Mouse (Mus musculus): Measurements from ENCODE around the gene Slc30a5.

DNA sequence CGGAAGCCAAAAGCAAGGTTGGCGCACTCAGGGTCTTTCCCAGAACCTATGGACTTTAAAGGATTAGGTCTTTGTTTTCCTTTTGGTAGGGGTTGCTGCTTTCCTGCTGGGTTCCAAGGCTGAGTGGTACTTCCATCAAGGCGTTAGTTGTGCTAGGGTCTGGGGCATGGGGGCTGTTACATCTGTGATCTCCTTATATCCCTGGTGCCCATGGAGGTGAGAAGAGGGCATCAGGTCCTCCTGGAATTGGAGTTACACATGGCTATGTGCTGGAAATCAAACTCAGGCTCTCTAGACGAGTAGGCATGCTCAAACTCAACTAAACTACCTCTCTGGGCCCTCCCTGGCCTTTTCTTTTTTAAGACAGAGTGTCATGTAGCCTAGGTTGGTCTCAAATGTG, 79.0 kb downstream of the Slc30a5 start:
- TF ChIP-seq POLR2A (IDR thresholded peaks at IDR 0.05; ENCODE audit: borderline replicate concordance, low read depth, low read length) (no peak), CTCF (IDR thresholded peaks at IDR 0.05; ENCODE audit: low read depth, low read length) (no peak)

Data from bone marrow macrophage, adult 2 months (primary cell).